Mouse (Mus musculus): ENCODE measurements around the gene A630095N17Rik.
"Not testable (repeated sequence)": the region's sequence is repeated elsewhere in the genome, so short reads cannot be mapped to it uniquely, and the experiment has no call there.

The A630095N17Rik gene

DNA sequence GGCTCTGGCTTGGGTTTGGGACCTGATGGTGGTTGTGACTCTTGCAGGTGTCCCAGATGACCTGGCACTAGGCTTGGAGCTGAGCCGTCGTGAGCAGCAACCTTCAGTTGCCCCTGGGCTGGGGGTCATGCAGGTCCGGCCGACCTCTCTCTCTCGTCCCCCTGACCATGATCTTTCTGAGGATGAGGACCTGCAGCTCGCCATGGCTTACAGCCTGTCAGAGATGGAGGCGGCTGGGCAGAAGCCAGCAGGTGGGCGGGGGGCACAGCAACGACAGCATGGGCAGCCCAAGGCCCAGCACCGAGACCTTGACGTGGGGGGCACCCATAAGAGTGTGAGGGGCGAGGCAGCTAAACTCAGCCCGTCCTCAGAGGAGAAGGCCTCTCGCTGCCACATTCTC, 11.5 kb upstream of the A630095N17Rik start:
- no peak for DNase-seq (ENCODE audit: low spot score)

DNA sequence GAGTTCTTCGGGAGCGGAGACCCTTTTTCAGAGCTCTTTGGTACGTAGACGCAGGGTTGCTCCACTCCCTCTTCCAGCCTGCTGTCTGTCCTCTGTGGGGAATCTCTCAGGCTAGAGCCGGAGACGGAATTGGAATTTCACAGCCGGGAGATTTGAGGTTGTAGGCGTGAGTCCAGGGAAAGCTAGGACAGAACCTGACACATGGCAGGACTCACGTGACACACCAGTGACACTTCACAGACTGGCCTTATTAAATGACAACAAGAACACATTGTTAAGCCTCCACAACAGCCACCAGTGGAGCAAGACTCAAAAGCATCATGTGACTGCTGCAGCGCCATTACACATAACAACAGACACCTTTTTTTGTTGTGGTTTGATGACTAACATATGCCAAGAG, 7.7 kb upstream of the A630095N17Rik start:
- DNase-seq (ENCODE audit: low spot score), result no peak

DNA sequence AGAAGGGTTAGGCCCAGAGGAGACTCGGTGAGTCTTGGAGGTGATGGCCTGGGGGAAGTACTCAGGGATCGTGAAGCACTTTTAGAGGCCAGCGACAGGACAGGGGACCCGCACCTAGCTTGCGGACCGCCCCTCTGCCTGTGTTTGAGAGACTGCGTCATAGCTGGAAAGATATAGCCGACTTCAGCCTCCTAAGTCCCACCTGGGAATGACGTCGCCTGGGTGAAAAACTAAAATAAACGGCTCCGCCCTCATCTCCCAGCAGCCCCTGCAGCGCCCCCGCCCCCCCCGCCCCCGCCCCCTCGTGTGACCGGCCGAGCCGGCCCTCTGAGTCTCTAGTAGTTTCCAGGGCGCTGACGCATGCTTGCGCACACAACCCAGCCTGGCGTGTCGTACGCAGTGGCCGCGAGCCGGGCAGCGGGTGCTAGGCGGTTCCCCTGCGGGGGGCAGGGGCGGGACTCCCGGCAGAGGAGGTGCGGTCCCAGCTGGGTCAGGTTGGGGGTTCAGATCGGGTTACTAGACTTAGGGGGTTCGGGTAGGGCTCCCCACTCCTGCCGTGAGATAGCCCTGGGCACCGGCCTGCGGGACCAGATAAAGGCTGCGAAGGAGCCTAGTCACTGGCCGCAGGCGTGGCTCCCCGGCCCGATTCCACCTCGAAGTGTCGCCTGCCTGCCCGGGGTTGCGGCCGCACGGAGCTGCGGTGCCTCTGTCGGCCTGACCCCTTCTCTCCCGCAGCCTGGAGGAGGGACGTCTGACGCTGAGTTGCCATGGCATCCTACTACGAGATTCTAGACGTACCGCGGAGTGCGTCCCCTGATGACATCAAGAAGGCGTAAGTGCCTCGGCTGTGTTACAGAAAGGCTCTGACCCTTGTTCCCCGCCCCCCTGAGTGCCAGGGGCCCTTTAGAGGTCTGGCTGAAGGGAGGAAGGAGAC, 4.5 kb upstream of the A630095N17Rik start, which contains the start of gene Dnajb2:
Gene Dnajb2 (plus strand): TSS at position 290 of the 934 bp plus-strand sequence.
- DNase-seq (ENCODE audit: low spot score), result peak; percentile 69

DNA sequence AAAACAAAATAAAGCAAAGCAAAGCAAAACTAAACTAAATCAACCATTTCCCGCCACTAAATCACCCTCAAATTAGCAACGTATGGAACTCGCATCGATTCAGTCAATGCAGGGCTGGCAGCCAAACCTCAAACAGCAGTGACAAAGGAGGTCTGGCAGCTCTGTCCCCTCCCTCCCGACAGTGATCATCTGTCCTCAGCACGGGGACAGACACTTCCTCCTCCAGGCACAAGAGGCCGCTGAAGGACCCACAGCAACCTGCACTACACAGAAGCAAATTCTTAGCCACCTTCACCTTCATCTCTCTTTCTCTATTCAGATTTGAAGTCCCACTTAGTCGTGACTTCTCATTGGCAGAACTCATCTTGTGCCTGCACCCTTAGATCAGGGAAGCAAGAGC, 2.7 kb upstream of the A630095N17Rik start:
- peak; percentile 25 for DNase-seq (ENCODE audit: low spot score)

DNA sequence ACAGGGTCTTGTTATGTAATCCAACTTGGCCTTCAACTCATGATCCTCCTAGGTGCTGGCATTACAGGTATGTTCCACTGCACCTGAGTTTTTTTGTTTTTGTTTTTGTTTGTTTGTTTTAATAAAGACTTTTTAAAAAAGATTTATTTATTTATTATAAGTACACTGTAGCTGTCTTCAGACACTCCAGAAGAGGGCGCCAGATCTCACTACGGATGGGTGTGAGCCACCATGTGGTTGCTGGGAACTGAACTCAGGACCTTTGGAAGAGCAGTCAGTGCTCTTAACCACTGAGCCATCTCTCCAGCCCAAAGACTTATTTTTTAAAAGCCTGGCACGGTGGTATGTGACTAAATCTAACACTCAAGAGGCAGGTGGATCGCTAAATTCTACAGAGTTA, 587 bp upstream of the A630095N17Rik start:
- DNase-seq (ENCODE audit: low spot score), result not testable (repeated sequence)

DNA sequence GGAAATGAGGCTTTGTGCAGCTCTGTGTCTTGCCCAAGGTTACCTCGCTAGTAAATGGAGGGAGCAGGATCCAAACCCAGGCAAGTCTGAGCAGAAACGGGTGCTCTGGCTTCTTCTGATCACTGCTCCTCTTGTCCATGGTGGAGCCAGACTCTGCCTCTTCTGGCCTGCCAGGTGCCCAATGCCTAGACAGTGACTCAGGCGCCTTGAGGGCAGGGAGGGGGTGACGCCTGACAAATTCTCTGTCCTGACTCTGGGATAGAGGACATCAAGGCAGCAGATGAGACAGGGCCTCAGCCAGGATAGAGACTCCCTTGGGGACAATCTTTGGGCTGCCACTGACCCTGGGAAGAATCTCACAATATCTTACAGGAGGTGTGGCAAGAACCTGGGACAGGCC, 678 bp downstream of the A630095N17Rik start:
- DNase-seq (ENCODE audit: low spot score), result no peak

DNA sequence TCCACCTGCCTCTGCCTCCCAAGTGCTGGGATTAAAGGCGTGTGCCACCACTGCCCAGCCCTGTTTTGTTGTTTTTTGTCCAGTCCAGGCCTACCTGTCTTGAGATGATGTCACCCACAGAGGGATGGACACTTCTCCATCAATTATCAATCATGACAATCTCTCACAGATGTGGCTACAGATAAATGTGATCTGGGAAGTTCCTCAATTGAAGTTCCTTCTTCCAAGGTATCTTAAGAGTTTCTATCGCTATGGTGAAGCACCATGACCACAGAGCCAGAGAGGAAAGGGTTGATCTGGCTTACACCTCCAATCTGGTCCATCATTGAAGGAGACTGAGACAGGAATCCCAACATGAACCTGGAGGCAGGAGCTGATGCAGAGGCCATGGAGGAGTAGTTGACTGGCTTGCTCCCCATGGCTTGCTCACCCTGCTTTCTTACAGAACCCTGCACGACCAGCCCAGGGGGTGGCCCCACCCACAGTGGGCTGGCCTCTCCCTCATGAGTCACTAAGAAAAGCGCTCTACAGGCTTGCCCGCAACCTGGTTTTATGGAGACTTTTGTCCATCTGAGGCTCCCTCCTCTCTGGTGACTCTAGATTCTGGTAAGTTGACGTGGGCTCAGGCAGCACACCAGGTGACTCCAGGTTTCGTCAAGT, 1.4 kb downstream of the A630095N17Rik start:
- no peak for DNase-seq (ENCODE audit: low spot score)

DNA sequence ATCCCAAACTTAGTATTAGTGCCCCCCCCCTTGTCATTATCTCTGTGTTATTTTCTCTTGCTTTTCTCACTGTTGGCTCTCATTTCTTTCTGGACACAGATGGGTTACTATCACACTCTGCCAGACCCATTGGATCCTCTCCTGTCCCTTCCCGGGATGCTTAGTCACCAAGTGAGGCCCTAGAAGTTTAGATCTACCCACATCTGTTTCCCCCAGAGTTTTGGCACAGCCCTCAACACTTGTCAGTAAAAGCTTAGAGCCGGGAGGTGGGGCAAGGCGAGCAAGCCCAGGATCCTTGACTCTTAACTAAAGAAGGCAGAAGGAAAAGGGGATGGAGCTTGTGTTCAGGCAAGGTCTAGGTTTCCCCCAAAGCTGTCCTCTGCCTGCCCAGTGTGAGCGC, 2.7 kb downstream of the A630095N17Rik start:
- DNase-seq (ENCODE audit: low spot score), result no peak

DNA sequence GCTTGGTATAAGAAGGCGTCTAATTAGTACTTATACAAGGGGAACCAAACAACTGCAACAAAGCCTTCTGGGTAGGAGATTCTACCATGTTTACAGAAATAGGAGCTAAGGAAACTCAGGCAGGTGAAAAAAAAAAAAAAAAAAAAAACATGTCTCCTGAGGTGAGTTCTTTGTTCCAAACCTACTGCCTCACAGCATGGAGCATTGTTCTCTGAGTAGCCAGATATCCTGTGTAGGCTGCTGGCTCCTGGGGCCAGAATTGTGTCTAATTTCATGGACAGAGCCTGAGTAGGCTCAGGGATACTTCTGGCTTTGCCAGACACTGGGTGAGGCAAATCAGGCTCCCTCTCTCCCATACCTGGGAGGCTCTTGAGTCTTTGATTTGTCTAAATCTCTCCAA, 4.2 kb downstream of the A630095N17Rik start:
- DNase-seq (ENCODE audit: low spot score), result no peak

DNA sequence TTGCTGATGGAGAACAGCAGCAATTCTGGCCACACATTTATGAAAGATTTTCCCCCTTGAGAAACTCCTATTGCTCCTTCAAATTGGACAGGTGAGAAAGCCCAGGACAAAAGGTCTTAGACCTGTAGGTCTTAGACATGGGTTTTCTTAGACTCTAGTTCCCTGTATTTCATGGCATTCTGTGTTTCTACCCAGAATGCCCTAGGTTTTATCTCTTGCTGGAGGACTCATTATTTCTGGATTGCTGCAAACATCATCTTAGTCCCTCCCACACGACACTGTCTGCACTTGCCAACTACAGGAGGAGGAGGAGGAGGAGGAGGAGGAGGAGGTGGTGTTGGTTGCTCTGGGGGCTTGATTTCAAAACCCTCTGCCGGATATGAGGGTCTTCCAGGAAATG, 5.8 kb downstream of the A630095N17Rik start:
- DNase-seq (ENCODE audit: low spot score), result no peak

DNA sequence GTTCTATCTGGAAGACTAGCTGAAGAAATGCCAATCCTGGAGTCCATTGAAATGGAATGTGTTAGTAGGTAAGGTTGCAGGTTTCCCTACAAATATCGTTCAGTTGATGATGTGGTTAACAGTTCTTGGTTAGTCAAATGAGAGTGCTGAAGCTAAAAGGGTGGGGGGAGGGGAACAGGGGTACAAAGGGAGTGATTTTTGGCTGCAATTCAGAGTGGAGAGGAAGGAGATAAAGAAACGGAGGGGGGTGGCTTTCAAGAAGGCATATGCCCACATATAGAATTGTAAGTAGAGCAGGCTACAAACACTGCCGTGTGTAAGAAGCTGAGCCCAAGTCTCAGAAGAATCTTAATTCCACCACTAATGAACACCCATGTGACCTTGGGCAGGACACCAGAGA, 6.4 kb downstream of the A630095N17Rik start:
- DNase-seq (ENCODE audit: low spot score), result no peak

DNA sequence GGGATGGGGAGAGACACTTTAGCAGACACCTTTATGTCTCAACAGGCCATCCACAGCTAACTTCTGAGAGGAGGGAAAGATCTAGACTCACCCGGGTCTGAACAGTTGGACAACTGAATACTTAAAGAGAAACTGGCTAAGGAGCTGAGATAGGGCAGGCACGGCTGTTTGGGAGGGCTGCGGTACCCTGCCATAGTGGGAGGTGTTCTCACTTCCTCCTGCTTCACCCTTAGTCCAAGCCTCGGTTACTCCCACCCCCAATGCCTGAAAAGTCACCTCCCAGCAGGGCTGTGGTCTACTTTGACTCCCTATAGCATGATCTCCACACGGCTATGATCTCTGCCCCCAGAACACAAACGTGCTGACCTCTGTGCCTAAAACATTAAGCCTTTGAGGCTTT, 8.4 kb downstream of the A630095N17Rik start:
- no peak for DNase-seq (ENCODE audit: low spot score)

DNA sequence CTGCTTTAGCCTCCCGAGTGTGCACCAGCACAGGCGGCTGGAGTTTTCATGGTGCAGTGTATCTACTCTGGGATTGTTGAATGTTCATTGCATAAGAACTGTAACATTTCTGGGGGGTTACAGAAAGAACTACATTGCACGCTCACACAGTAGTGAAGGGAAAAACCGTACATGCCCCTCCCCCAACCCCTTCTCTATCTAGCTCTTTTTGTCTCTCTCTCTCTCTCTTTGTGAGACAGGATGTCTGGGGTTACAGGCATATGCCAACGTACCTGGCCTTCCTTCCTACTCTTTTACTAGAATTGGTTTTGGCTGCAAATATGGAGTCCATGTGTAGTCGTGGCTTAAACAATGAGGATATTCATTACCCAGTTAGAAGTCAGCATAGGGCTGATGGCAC, 9.0 kb downstream of the A630095N17Rik start:
- no peak for DNase-seq (ENCODE audit: low spot score)

DNA sequence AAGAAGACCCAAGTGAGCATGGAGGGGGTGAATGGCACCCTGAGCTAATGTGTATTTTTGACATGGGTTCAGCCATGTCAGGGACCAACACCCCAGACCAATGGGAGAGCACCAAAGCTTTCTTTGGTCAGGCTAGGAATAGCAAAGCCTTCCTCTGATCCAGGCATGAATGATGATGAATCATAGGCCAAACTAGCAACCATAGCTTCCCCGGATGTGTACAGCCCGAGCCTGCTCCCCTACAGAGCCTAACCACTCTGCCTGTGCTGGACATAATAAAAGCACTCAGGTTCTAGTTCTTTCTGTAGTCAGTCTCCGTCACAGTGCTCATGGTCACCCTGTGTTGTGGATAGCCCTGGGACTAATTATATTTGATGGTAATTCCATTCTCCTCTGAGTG, 10.4 kb downstream of the A630095N17Rik start:
- no peak for DNase-seq (ENCODE audit: low spot score)

DNA sequence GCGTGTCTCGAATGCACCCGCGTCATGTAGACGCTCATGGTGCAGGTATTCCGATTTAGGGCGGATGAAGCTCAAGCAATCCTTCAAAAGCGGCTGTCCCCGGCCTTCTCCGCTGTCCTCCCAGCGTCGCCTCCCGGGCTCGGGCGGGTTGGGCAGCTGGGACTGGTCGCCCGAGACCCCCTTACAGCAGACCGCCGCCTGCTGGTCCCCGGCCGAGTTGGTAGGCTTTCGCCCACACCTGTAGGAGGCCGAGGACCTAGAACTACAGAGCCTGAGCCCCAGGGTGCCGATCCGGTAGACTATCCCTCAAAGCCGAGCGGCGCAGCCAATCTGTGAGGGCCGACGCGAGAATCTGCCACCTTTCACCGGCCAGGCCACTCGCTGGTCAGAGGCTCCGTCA, 12.4 kb downstream of the A630095N17Rik start, which contains the start of gene Tuba4a:
Gene Tuba4a (minus strand): TSS at position 335 of the 400 bp plus-strand sequence.
- no peak for DNase-seq (ENCODE audit: low spot score)

DNA sequence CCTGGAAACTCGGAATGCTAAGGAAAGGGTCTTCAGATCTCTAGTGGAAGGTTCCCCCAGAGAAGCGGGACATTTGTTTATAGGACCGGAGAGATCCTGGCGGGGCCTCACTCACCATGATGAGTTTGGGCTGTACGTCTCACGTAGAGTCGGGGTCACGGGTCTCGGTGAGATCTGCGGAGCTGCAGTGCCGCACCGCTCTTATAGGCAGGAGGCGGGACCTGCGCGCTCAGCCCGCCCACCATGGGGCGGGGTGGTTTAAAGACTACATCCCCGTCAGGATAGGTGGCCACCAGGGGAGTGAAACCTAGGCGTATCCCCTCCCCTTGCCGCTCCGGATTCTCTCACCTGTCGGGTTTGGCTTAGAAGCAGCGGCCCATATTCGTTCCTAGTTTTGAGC, 12.8 kb downstream of the A630095N17Rik start:
- peak; percentile 67 for DNase-seq (ENCODE audit: low spot score)

DNA sequence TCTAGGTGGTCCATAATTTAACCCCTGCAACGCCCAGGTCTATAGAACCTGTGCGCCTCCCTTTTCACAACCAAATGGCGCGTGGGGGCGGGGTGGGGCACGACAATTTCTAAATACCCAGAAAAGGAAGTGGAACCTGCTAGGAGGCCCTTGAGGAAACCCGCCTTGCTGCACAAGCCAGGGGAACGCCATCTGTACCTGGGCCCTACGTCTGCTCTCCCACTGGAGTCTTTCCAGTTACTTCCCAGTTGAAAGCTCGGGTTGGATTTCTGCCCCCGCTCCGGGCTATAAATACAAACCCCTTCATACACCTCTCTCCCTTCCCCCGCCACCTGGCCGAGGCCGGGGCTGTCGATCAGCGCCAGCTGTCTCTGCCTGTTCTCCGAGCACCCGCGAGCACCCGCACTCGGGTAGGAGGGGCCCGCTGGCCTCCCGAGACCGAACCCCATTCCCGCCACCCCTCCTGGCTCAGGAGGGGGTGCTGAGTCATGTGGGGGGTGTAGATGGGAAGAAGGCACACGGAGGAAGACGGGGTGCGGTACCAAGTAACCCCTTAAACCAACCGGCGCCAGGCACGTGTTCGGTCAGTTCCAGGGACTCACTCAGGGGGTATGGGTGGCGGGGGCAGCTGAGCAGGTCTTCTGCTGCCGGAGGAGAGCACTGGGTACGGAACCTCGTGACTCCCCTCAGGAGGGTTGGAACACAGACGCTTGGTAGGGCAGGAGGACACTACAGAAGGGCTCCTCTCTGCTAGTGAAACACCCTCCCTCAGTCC, 13.5 kb downstream of the A630095N17Rik start:
- peak; percentile 12 for DNase-seq (ENCODE audit: low spot score)

DNA sequence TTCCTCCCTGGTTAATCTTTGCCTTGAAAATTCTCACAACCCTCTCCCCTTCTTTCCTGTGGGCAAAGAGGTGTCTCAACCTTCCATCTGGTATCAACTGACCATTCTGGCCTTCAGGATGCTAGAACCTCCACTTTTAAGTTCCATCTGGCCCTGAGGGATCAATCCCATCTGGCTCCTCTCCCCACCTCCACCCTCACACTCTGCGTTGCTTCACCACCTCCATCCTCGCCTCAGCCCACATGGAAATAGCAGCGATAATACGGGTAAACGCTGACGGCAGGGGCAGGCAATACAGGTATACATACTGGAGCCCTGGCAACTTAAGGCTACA, 14.0 kb downstream of the A630095N17Rik start:
- DNase-seq (ENCODE audit: low spot score), result no peak

DNA sequence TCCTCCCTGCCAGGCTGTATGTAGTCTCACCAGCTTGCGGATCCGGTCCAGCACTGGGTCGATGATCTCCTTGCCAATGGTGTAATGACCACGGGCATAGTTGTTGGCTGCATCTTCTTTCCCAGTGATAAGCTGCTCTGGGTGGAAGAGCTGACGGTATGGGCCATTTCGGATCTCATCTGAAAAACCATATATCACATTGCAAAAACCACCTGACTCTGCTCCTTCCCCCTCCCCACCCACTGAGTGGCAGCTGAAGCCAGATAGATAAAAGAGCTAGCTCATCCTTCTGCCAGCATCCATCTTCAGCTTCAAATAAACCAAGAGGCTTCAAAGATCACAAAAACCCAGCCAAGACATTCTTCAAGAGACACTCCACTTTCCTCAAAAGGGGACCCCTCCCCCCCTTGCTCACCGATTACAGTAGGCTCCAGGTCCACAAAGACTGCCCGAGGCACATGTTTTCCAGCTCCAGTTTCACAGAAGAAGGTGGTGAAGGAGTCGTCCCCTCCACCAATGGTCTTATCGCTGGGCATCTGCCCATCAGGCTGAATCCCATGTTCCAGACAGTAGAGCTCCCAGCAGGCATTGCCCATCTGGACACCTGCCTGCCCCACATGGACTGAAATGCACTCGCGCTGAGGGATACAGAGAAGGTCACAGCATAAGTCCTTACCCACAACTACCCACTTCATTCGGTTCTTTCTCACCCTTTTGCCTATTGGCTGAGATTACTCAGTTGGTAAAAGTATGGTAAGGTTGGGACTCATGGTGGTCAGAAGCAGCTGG, 14.9 kb downstream of the A630095N17Rik start:
- DNase-seq (ENCODE audit: low spot score), result no peak

DNA sequence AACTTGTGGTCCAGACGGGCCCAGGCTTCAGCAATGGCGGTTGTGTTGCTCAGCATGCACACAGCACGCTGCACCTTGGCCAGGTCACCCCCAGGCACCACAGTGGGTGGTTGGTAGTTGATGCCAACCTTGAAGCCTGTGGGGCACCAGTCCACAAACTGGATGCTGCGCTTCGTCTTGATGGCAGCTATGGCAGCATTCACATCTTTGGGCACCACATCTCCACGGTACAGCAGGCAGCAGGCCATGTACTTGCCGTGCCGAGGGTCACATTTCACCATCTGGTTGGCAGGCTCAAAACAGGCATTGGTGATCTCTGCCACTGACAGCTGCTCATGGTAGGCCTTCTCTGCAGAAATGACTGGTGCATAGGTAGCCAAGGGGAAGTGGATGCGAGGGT, 16.1 kb downstream of the A630095N17Rik start:
- no peak for DNase-seq (ENCODE audit: low spot score)

DNA sequence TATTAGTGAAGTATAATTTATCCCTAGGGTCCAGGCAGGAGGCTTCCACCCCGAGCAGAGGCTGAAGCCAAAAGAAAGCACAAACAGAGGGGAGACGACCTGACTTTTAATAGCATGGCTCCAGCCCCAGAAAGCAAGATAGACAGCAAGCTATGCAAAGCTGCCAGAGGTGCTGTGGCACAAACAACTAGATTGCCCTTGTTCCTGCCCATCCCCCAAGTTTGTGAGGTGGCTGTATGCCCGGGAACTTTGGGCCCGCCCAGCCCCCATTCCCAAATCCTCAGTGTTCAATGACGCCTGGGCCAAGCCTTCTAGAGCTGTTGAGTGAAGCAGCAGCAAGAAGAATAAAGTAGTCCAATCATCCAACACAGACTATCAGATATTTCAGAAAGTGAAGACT, 17.0 kb downstream of the A630095N17Rik start:
- no peak for DNase-seq (ENCODE audit: low spot score)

DNA sequence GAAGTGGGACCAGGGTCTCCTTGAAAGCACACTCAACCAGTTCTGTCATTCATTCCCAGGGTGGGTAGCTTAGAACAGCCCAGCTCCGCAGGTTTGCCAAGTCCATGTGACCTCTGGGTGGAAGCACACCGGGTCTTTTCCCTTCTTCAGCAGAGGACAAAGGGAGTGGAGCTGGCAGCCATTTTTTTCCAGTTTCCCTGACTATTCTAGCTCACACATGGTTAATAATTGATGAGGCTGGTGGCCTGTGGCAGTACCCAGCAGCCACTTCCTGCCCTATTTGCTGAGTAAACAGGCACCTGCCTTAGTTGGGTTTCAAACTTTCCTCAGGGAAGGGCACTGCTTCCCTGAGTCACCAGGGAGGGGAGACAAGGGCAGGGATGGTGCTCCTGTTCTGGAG, 17.5 kb downstream of the A630095N17Rik start:
- DNase-seq (ENCODE audit: low spot score), result no peak

Measured in ovary, postnatal 14 days (tissue).